Mouse (Mus musculus): ENCODE data around the gene Creb3l1. TPM values are rescaled to one million over a fixed set of nuclear protein-coding genes. Genes with fewer than 3 reads are reported as not detected.

Creb3l1 gene
- polyA plus RNA-seq, 1 experiment from 2014 or later = 3.6 TPM

DNA sequence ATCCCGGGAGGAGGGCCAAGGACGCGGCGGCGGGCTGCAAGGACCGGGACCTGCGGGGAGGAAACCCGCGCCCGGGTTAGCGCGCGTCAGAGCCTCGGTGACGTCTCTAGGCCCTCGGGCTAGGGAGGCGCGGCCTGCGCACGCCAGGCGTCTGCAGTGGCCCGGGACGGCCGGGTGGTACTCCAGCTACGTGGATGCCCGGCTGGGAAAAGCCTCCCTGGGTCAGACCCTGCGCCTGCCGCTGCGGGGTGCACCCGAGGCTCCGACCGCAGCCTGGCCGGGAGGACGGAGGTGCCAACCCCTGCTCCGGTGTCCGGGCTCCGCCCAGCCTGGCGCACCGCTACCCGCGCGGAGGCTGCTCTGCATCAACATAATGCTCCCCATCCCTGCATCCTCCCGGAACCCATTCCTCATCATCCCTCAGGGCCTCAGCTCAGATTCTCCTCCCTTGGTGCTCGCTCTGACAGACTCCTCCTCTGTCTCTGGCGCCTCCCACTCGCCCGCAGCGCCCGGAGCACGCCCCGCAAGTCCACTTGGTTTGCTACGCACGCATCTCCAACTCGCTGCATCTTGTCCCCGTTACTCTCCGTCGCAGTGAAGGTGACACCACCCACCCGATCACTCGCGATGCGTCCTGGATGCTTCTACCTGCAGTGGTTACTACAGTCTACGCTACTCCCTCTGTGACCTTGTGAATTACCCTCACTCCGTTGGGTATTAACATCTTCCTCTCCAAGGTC lies 35.3 kb upstream of the Creb3l1 start:
- no peak for DNase-seq (ENCODE audit: low read depth, low spot score)
- ATAC-seq = peak; percentile 34
- TF ChIP-seq CTCF (IDR thresholded peaks at IDR 0.05) = no peak
- CTCF ChIA-PET = interaction anchor here (0.6 to 5.5 kb wide), 5 partner anchors 44 to 76 kb away, joined by 3 to 41 read pairs (median 5); no protein-coding TSS in a partner anchor
- in situ Hi-C loops (cut with MboI; ENCODE audit: low pct_unique_long_range_greater_than_20kb) = loop anchor here (5.0 kb wide), 1 partner anchor 52 kb away; no protein-coding TSS in a partner anchor
- POLR2A ChIA-PET = interaction anchor here (0.6 to 1.4 kb wide), 2 partner anchors 125 to 864 kb away, joined by 3 to 5 read pairs; no protein-coding TSS in a partner anchor
- peaks cover 9% of the 10 kb centered on the region for H3K27me3 ChIP-seq

GRCm38 (mm10) chr2:92058936-92059335 lies 34.6 kb upstream of the Creb3l1 start:
- no peak for DNase-seq (ENCODE audit: low read depth, low spot score)
- H3K27me3 ChIP-seq = peaks cover 9% of the 10 kb centered on the region
- ChIA-PET CTCF (interaction anchor here (0.6 to 5.5 kb wide), 5 partner anchors 43 to 75 kb away, joined by 3 to 41 read pairs (median 5); no protein-coding TSS in a partner anchor), POLR2A (interaction anchor here (0.6 to 1.4 kb wide), 2 partner anchors 125 to 863 kb away, joined by 3 to 5 read pairs; no protein-coding TSS in a partner anchor)
- in situ Hi-C loops (cut with MboI; ENCODE audit: low pct_unique_long_range_greater_than_20kb) = loop anchor here (5.0 kb wide), 1 partner anchor 52 kb away; no protein-coding TSS in a partner anchor
- TF ChIP-seq CTCF (IDR thresholded peaks at IDR 0.05) = no peak
- no peak for ATAC-seq

- in situ Hi-C loops (cut with MboI; ENCODE audit: low pct_unique_long_range_greater_than_20kb) = loop anchor here (5.0 kb wide), 1 partner anchor 51 kb away; no protein-coding TSS in a partner anchor
- DNase-seq (ENCODE audit: low read depth, low spot score) = peak; percentile 42
- ATAC-seq = peak; percentile 83
- CTCF ChIA-PET = interaction anchor here (0.9 to 5.5 kb wide), 5 partner anchors 18 to 74 kb away, joined by 3 to 41 read pairs (median 5); no protein-coding TSS in a partner anchor
- peaks cover 9% of the 10 kb centered on the region for H3K27me3 ChIP-seq
- POLR2A ChIA-PET = interaction anchor here (1.4 kb wide), 1 partner anchor 126 kb away, joined by 3 read pairs; no protein-coding TSS in a partner anchor
- TF ChIP-seq CTCF (IDR thresholded peaks at IDR 0.05) = peak; percentile 98
These were observed 34.2 kb upstream of the Creb3l1 start for GRCm38 (mm10) chr2:92058469-92058868.

DNA sequence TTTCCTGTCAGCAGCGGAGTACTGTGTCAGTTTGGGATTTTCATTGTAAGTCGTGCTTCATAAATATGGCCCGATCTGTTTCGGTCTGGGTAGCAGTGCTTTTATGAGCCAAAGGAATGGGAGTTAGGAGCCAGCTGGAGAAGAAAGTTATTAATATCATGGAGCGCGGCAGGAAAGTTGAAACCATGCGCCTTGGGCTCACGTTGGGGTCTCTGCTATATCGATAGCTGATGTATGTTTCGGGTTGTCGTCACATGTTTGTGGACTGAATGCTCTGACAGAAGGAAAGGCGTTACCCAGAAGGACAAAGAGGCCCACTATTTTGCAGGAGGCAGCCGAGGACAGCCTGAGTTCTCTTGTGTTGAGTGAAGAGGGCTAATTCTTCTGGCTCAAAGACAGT lies 32.5 kb upstream of the Creb3l1 start:
- POLR2A ChIA-PET = no interaction called here
- no peak for DNase-seq (ENCODE audit: low read depth, low spot score)

GRCm38 (mm10) chr2:92055831-92056236 lies 31.5 kb upstream of the Creb3l1 start:
- ATAC-seq (no peak), DNase-seq (ENCODE audit: low read depth, low spot score) (no peak)
- in situ Hi-C loops (cut with MboI; ENCODE audit: low pct_unique_long_range_greater_than_20kb) = loop anchor here (5.0 kb wide), 1 partner anchor 49 kb away; no protein-coding TSS in a partner anchor
- peaks cover 5% of the 10 kb centered on the region for H3K27me3 ChIP-seq
- POLR2A ChIA-PET = interaction anchor here (1.3 kb wide), 2 partner anchors 32 to 48 kb away, joined by 3 to 6 read pairs; partner anchors contain the start of gene Creb3l1
- CTCF ChIA-PET = interaction anchor here (0.9 to 5.5 kb wide), 4 partner anchors 8 to 68 kb away, joined by 3 to 41 read pairs (median 6); no protein-coding TSS in a partner anchor
- TF ChIP-seq CTCF (IDR thresholded peaks at IDR 0.05) = no peak

More for the DNA sequence above, 32.5 kb upstream of the Creb3l1 start:
- no peak for ATAC-seq
- peaks cover 9% of the 10 kb centered on the region for H3K27me3 ChIP-seq
- TF ChIP-seq CTCF (IDR thresholded peaks at IDR 0.05) = no peak
- in situ Hi-C loops (cut with MboI; ENCODE audit: low pct_unique_long_range_greater_than_20kb) = loop anchor here (5.0 kb wide), 1 partner anchor 49 kb away; no protein-coding TSS in a partner anchor
- CTCF ChIA-PET = interaction anchor here (1.3 to 5.5 kb wide), 4 partner anchors 51 to 69 kb away, joined by 3 to 41 read pairs (median 12); no protein-coding TSS in a partner anchor

- ChIA-PET CTCF (interaction anchor here (0.9 to 5.5 kb wide), 5 partner anchors 8 to 68 kb away, joined by 3 to 41 read pairs (median 4); no protein-coding TSS in a partner anchor), POLR2A (interaction anchor here (0.6 to 1.3 kb wide), 3 partner anchors 31 to 47 kb away, joined by 3 to 6 read pairs (median 3); partner anchors contain the start of gene Creb3l1)
- ATAC-seq = peak; percentile 27
- TF ChIP-seq CTCF (IDR thresholded peaks at IDR 0.05) = no peak
- DNase-seq (ENCODE audit: low read depth, low spot score) = peak; percentile 48
- peaks cover 3% of the 10 kb centered on the region for H3K27me3 ChIP-seq
- in situ Hi-C loops (cut with MboI; ENCODE audit: low pct_unique_long_range_greater_than_20kb) = loop anchor here (5.0 kb wide), 1 partner anchor 48 kb away; no protein-coding TSS in a partner anchor
These were observed 31.0 kb upstream of the Creb3l1 start for GRCm38 (mm10) chr2:92055101-92055813.

GRCm38 (mm10) chr2:92052754-92053153 lies 28.5 kb upstream of the Creb3l1 start:
- in situ Hi-C loops (cut with MboI; ENCODE audit: low pct_unique_long_range_greater_than_20kb) = no loop called here
- ChIA-PET CTCF (no interaction called here), POLR2A (no interaction called here)
- no peak for TF ChIP-seq CTCF (IDR thresholded peaks at IDR 0.05)
- H3K27me3 ChIP-seq = no peaks in the 10 kb centered on the region
- DNase-seq (ENCODE audit: low read depth, low spot score) (no peak), ATAC-seq (no peak)

DNA sequence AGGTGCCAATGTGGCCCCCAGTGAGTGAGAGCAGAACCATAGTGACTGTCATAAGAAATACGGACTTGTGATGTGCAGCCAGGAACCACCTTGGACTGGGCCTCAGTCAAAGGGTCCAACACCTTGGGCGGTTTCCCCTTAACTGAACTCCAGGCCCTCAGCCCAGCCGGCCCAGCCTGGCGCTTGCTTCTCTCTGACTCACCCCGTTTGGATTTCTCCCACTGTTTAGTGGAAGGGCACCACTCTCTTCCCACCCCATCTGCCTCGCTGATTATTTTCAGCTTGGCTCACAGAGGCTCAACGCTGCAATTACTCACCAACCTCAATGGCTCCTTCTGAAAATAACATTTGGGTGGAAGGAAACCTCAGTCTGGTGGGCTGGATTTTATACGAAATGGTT lies 27.9 kb upstream of the Creb3l1 start:
- in situ Hi-C loops (cut with MboI; ENCODE audit: low pct_unique_long_range_greater_than_20kb) = no loop called here
- ATAC-seq = peak; percentile 55
- POLR2A ChIA-PET = no interaction called here

DNA sequence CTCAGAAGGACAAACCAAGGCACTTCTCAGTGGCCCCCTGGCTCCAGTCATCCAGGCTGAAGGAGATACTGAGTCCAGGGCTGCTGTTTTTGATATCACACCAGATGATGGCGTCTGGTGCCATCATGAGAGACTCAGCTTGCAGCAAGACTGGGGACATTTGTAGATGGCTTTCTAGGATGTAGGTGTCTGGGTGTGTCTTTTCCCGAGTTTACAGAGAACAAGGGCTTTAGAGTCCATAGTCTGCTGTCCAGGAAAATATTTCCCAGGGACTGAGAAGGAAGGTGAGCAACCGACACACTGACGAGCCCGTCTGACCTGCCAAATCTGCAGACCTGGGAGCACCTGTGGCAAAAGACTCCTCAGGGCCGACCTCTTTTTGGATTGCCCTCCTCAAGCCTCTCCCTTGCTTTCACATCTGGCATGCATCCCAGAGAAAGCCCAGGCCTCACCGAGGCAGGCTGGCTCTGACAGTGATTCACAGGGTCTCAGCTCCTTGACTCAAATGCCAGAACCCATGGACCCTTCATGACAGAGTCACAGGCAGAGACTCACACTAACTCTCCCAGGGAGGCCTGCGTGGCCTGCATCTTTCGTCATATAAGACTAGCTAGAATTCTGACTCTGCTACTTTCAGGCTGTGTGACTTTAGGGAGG lies 23.9 kb upstream of the Creb3l1 start:
- ATAC-seq (no peak), DNase-seq (ENCODE audit: low read depth, low spot score) (no peak)
- no peak for TF ChIP-seq CTCF (IDR thresholded peaks at IDR 0.05)
- H3K27me3 ChIP-seq = no peaks in the 10 kb centered on the region
- CTCF ChIA-PET = interaction anchor here (1.0 to 1.4 kb wide), 2 partner anchors 8 to 61 kb away, joined by 3 to 5 read pairs; no protein-coding TSS in a partner anchor
- POLR2A ChIA-PET = interaction anchor here (0.6 kb wide), 1 partner anchor 983 kb away, joined by 6 read pairs; no protein-coding TSS in a partner anchor
- in situ Hi-C loops (cut with MboI; ENCODE audit: low pct_unique_long_range_greater_than_20kb) = no loop called here

More for the DNA sequence above, 27.9 kb upstream of the Creb3l1 start:
- H3K27me3 ChIP-seq = no peaks in the 10 kb centered on the region
- no peak for TF ChIP-seq CTCF (IDR thresholded peaks at IDR 0.05)
- CTCF ChIA-PET = no interaction called here
- no peak for DNase-seq (ENCODE audit: low read depth, low spot score)
